Mouse (Mus musculus) forebrain, embryonic 16.5 days (tissue): ENCODE measurements around the gene Rmi2. TPM values are rescaled to one million over a fixed set of nuclear protein-coding genes. Genes with fewer than 3 reads are reported as not detected.

Source experiments
- ATAC-seq: fragments of 200-750 bp; cut with Nextera tagmentation; 2 replicates; pipeline ENCODE4 v1.8.0; 2017; ENCODE audit warnings: mild to moderate bottlenecking, moderate library complexity
- H3K27ac ChIP-seq: fragments of 300-500 bp; sonication (generic); 2 replicates; pipeline ENCODE4 v1.5.1; 2014; ENCODE audit warnings: low read length, control low read depth
- H3K27me3 ChIP-seq: fragments of 300-500 bp; sonication (generic); replicated peaks from 2 replicates; pipeline ENCODE4 v1.6.1; 2014; ENCODE audit warnings: low read length; ENCODE audit not compliant: control insufficient read depth, insufficient read depth
- H3K36me3 ChIP-seq: fragments of 300-500 bp; sonication (generic); 2 replicates; pipeline ENCODE4 v1.6.1; 2014; ENCODE audit not compliant: control insufficient read depth, insufficient read depth
- H3K4me1 ChIP-seq: fragments of 300-500 bp; sonication (generic); replicated peaks from 2 replicates; pipeline ENCODE4 v1.6.1; 2014; ENCODE audit warnings: low read length; ENCODE audit not compliant: control insufficient read depth, insufficient read depth
- H3K4me2 ChIP-seq: fragments of 300-500 bp; sonication (generic); 2 replicates; pipeline ENCODE4 v1.6.1; 2014; ENCODE audit warnings: mild to moderate bottlenecking, low read length, control low read depth
- H3K4me3 ChIP-seq: fragments of 300-500 bp; sonication (generic); replicated peaks from 2 replicates; pipeline ENCODE4 v1.5.1; 2014; ENCODE audit warnings: mild to moderate bottlenecking, low read length, control low read depth
- H3K9ac ChIP-seq: fragments of 300-500 bp; sonication (generic); replicated peaks from 2 replicates; pipeline ENCODE4 v1.6.1; 2014; ENCODE audit warnings: low read depth, low read length, control low read depth
- H3K9me3 ChIP-seq: fragments of 300-500 bp; sonication (generic); 2 replicates; pipeline ENCODE4 v1.6.1; 2016; ENCODE audit warnings: low read length; ENCODE audit not compliant: control insufficient read depth
- WGBS: fragments of 180-500 bp; shearing (Covaris S2); extraction: QIAGEN DNeasy Blood & Tissue Kit; methylation state at CpG from one replicate; pipeline ENCODE4 v1.1.7; 2014; 5-methylcytosine and 5-hydroxymethylcytosine counted together
- polyA plus RNA-seq: library from polyadenylated mRNA; unstranded; fragments of >200 nt; fragmentation: Nextera tagmentation; extraction: Ambion mirVana; gene quantifications from 2 replicates; pipeline ENCODE4 v1.2.1, GENCODE M21; 2015

The Rmi2 gene
- polyA plus RNA-seq, 1 experiment from 2014 or later, result 0.94 TPM

DNA sequence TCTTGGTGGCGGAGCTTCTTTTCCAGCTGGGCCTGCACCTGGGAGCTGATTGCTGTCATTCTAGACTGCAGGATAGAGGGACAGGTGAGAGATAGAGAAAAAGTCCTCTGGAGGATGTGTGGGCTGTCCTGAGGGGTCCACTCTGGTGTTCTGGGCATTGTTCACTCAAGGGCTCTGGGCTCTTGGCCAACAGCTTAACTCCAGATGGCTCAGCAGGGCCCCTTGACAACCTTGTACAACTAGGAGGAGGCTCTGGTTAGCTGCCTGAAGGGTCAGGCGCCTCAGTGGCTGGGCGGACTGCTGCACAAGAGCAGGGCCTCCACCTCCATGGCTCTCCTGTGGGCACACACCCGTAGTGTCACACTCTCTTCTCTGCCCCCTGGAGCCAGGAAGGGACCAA lies 36.1 kb downstream of the Rmi2 start:
- no peak overlapping the region for H3K27ac ChIP-seq
- no peaks in the 10 kb centered on the region for H3K27me3 ChIP-seq
- WGBS, result 73% methylated on average over 4 of the region's 4 CpGs
- no peaks in the 10 kb centered on the region for H3K9me3 ChIP-seq
- no peak overlapping the region for H3K4me3 ChIP-seq
- no peak overlapping the region for H3K4me2 ChIP-seq
- ATAC-seq, result no peak
- H3K36me3 ChIP-seq, result no peaks in the 10 kb centered on the region
- 0 out of 2 replicates have a peak overlapping the region, but pooled peaks have one; percentile 17 for H3K9ac ChIP-seq
- H3K4me1 ChIP-seq, result 0 out of 2 replicates have a peak, but pooled peaks cover 3% of the 10 kb centered on the region

DNA sequence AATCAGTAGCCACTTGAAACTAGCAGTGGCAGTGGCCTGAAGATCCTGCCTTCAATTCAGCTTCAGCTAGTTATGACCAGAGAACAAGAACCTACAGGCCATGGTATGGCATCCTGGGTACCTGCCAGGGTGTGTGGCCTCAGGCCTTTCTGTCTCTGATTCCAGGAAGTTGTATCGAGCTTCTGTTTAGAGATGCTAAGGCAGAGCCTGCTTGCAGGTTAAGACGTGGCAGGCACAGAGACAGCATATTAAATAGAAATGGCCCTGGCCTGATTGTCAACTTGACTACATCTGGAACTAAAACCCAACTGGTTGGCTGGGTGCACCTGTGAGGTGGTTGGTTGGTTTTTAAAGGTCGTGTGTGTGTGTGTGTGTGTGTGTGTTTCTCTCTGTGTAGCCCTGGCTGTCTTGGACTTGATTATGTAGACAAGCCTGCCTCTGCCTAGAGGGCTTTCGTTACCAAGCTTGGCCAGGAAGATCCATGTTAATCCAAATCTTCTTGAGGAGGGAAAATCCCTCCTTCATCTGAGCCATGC lies 38.0 kb downstream of the Rmi2 start:
- H3K36me3 ChIP-seq, result no peaks in the 10 kb centered on the region
- H3K4me2 ChIP-seq, result no peak overlapping the region
- H3K4me3 ChIP-seq, result no peak overlapping the region
- no peak overlapping the region for H3K27ac ChIP-seq
- no peak for ATAC-seq
- 0 out of 2 replicates have a peak, but pooled peaks cover 3% of the 10 kb centered on the region for H3K4me1 ChIP-seq
- no peaks in the 10 kb centered on the region for H3K9me3 ChIP-seq
- H3K9ac ChIP-seq, result no peak overlapping the region
- WGBS, result 66% methylated on average over 4 of the region's 4 CpGs
- no peaks in the 10 kb centered on the region for H3K27me3 ChIP-seq

DNA sequence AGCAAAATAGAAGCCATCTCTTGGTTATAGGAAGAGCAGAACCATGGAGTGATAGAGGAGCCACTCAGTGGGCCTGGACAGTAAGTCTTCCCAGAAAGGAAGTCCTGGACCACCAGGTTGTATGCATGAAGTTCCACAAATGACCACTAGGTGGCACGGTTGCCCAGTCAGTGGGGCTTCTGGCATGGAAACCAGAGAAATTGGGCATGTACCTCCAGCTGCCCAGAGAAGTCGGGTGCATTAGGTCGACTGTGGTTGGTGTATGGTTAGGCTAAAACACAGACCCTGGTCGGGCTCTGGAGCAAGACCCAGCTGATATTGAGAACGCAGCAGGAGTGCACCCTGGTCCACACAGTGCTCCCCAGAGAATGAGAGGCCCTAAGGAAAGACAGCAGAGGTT lies 38.8 kb downstream of the Rmi2 start:
- WGBS, result 0% methylated on average over 5 of the region's 5 CpGs
- H3K4me1 ChIP-seq, result 0 out of 2 replicates have a peak, but pooled peaks cover 3% of the 10 kb centered on the region
- no peak overlapping the region for H3K4me3 ChIP-seq
- H3K36me3 ChIP-seq, result no peaks in the 10 kb centered on the region
- H3K4me2 ChIP-seq, result no peak overlapping the region
- peak; percentile 68 for ATAC-seq
- H3K9ac ChIP-seq, result no peak overlapping the region
- no peak overlapping the region for H3K27ac ChIP-seq
- H3K9me3 ChIP-seq, result no peaks in the 10 kb centered on the region
- H3K27me3 ChIP-seq, result no peaks in the 10 kb centered on the region

DNA sequence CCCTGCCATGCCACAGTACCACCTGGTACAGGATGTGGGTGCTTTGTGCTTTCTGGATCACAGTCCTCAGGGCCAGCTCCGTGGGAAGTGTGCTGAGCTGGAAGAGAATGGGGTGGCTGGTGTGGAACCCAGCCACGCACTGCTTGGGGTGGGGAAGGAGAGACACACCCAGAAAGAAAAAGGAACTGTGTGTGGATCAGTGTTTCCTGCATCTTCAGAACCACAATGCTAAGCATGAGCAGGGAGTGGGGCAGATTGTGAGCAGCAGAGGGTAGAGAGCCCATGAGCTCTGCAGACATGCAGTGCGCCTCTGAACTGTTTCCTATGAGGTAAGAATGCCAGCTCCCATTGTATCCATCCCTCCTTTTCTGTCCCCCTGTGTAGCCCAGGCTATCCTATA lies 43.4 kb downstream of the Rmi2 start:
- H3K9ac ChIP-seq, result no peak overlapping the region
- H3K4me3 ChIP-seq, result no peak overlapping the region
- no peak for ATAC-seq
- no peaks in the 10 kb centered on the region for H3K4me1 ChIP-seq
- no peaks in the 10 kb centered on the region for H3K9me3 ChIP-seq
- WGBS, result 78% methylated on average over 3 of the region's 3 CpGs
- H3K36me3 ChIP-seq, result no peaks in the 10 kb centered on the region
- no peak overlapping the region for H3K27ac ChIP-seq
- H3K4me2 ChIP-seq, result no peak overlapping the region
- H3K27me3 ChIP-seq, result no peaks in the 10 kb centered on the region

DNA sequence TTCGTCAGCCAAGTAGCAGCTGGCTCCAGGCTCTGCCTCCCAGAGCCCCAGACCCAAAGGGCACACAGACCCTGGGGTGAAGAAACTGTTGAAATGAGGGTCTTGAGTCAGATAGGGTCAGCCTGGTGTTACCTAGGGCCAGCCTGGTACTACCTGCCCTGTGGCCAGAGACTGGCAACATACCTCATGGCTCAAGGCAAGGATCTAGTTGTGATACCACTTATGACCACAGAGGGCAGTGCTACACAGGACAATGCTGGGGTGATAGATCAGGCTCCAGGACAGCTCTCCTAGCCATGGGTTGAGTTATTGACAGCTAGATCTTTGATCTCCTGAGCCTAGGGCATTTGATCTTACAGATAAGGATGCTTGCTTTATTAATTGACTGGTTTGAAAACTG lies 44.6 kb downstream of the Rmi2 start:
- no peak overlapping the region for H3K4me3 ChIP-seq
- 100% methylated on average over 1 of the region's 1 CpGs for WGBS
- H3K9ac ChIP-seq, result no peak overlapping the region
- ATAC-seq, result 0 out of 2 replicates have a peak, but pooled peaks have one; percentile 31
- H3K4me1 ChIP-seq, result no peaks in the 10 kb centered on the region
- no peak overlapping the region for H3K27ac ChIP-seq
- no peaks in the 10 kb centered on the region for H3K36me3 ChIP-seq
- no peak overlapping the region for H3K4me2 ChIP-seq
- no peaks in the 10 kb centered on the region for H3K27me3 ChIP-seq
- H3K9me3 ChIP-seq, result no peaks in the 10 kb centered on the region

DNA sequence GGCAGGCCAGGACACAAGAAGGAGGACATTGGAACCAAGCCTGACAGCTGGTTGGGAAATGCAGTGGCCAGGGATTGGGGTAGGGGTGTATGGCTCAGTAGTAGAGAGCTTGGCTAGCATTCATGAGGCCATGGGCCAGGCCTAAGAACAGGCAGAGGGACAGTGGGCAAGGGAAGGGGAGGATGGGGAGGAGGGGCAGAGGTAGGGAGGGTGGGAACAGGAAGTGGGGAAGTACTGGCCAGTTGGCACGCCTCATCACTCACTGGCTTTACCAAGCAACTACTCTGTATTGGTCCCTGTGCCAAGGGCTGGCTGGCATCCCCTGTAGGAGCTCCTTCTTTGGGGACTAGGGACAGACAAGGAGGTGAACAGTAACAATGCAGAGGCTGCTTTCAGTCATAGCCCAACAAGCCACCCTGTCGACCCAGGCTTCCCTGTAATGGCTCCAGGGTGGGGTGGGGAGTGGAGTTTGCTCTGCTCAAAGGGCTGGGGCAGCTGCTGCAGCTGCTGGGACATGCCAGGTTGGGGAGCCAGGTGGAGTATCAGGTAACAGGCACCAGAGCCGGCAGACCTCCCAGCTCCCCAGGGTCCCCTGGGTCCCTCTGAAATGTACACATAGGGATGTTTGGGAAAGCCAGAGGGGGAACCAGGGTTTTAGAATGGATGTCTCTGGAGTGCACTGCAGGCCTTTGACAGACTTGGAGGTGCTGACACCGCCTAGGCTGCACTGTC lies 46.5 kb downstream of the Rmi2 start:
- Histone ChIP-seq H3K9me3 (no peaks in the 10 kb centered on the region), H3K4me2 (no peak overlapping the region), H3K4me1 (no peaks in the 10 kb centered on the region), H3K4me3 (no peak overlapping the region), H3K36me3 (no peaks in the 10 kb centered on the region), H3K9ac (no peak overlapping the region), H3K27ac (no peak overlapping the region), H3K27me3 (no peaks in the 10 kb centered on the region)
- ATAC-seq, result peak; percentile 47; the same call in 1 of the 2 replicates
- 52% methylated on average over 4 of the region's 4 CpGs for WGBS

DNA sequence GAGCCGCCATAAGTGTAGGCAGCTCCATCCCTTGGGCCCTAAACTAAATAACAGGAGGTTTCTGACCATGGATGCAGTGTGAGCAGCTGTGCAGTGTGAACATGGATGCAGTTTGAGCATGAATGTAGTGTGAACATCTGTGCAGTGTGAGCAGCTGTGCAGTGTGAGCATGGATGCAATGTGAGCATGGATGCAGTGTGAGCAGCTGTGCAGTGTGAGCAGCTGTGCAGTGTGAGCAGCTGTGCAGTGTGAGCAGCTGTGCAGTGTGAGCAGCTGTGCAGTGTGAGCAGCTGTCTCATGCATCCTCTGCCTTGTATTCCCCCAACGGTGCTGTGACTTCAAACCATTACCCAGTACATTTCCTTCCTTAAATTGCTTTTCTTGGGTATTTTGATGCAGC lies 52.6 kb downstream of the Rmi2 start:
- Histone ChIP-seq H3K4me1 (no peaks in the 10 kb centered on the region), H3K27ac (no peak overlapping the region), H3K36me3 (no peaks in the 10 kb centered on the region), H3K9me3 (no peaks in the 10 kb centered on the region), H3K4me3 (no peak overlapping the region), H3K9ac (no peak overlapping the region), H3K4me2 (no peak overlapping the region), H3K27me3 (no peaks in the 10 kb centered on the region)
- ATAC-seq, result no peak
- 78% methylated on average over 2 of the region's 2 CpGs for WGBS

DNA sequence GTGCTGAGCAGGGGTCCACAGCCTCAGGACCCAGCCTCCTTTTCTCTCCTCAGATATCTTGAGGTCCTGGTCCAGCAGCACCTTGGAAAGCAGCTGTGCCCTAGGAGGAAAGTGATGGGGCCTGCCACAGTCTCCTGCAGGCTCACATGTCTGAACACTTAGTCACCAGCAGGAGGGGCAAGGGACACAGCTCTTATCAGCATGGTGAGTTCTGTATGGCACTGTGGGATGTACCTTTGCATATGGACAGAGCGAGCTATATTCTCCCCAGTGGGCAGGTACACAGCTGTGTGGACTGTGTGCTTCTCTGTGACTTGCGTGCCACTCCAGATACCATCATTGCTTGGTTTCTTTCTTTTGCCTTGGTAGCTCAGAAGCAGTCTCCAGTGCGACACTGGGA lies 55.5 kb downstream of the Rmi2 start:
- H3K9ac ChIP-seq, result no peak overlapping the region
- 82% methylated on average over 3 of the region's 3 CpGs for WGBS
- no peaks in the 10 kb centered on the region for H3K27me3 ChIP-seq
- H3K36me3 ChIP-seq, result no peaks in the 10 kb centered on the region
- no peaks in the 10 kb centered on the region for H3K9me3 ChIP-seq
- H3K27ac ChIP-seq, result no peak overlapping the region
- H3K4me1 ChIP-seq, result no peaks in the 10 kb centered on the region
- no peak overlapping the region for H3K4me2 ChIP-seq
- no peak overlapping the region for H3K4me3 ChIP-seq
- no peak for ATAC-seq

DNA sequence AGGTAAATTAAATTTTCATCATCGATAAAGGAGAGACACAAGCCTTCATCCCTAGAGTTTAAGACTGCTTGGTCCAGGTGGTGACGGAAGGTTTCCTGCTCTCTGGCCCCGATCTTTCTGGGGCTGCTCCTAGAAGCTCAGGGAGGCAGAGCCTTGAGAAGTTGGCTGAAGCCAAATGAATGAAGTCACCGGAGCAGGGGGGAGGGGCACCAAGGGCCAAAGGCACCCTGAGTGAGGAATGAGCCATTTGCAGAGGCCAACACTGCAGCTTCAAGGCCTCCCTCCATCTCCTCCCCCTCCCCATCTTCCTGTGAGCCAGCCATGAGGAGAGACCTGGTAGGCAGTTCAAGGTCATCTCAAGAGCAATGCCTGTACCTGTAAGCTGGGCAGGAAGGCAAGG lies 58.3 kb downstream of the Rmi2 start:
- Histone ChIP-seq H3K9me3 (no peaks in the 10 kb centered on the region), H3K27me3 (no peaks in the 10 kb centered on the region), H3K4me1 (no peaks in the 10 kb centered on the region), H3K27ac (no peak overlapping the region), H3K4me2 (no peak overlapping the region), H3K36me3 (no peaks in the 10 kb centered on the region), H3K9ac (no peak overlapping the region), H3K4me3 (no peak overlapping the region)
- ATAC-seq, result no peak
- WGBS, result 76% methylated on average over 4 of the region's 4 CpGs
